In genomic region chr14:30671986-30672312, GRCm38 (mm10) we compare ENCODE assay signal across 7 mouse cellular contexts. TPM values are rescaled to one million over a fixed set of nuclear protein-coding genes. Genes with fewer than 3 reads are reported as not detected.
DNase-seq lines count a peak whose midpoint lies in the region; ATAC-seq and TF ChIP-seq lines count a peak whose summit lies in the region.

No protein-coding gene starts in this region.

- H3K4me2 ChIP-seq in intestine, postnatal 0 days (replicated peaks; ENCODE audit: low read depth), result no peak overlapping the region
- no peak overlapping the region for H3K4me2 ChIP-seq in midbrain, embryonic 12.5 days (replicated peaks)

- no peak overlapping the region for H3K4me3 ChIP-seq in intestine, postnatal 0 days (ENCODE audit: low read depth, low read length)
- H3K4me3 ChIP-seq in midbrain, embryonic 12.5 days, result no peak overlapping the region
- H3K4me3 ChIP-seq in small intestine, adult 2 months (ENCODE audit: low read depth, low read length), result no peak overlapping the region

- no peaks in the 10 kb centered on the region for H3K9me3 ChIP-seq in intestine, postnatal 0 days (ENCODE audit: control insufficient read depth)
- H3K9me3 ChIP-seq in midbrain, embryonic 12.5 days, result no peaks in the 10 kb centered on the region

- no peaks in the 10 kb centered on the region for H3K4me1 ChIP-seq in intestine, postnatal 0 days (replicated peaks; ENCODE audit: control insufficient read depth, insufficient read depth, low read length)
- H3K4me1 ChIP-seq in midbrain, embryonic 12.5 days, result no peaks in the 10 kb centered on the region
- H3K4me1 ChIP-seq in small intestine, adult 2 months (ENCODE audit: control insufficient read depth, insufficient read depth, insufficient read length, low read length), result no peaks in the 10 kb centered on the region

- WGBS in intestine, postnatal 0 days, result 7% methylated on average over 3 of the region's 3 CpGs
- WGBS in midbrain, embryonic 12.5 days, result 19% methylated on average over 3 of the region's 3 CpGs
- 7% methylated on average over 3 of the region's 3 CpGs for WGBS in small intestine, adult 2 months

- no peak overlapping the region for H3K27ac ChIP-seq in intestine, postnatal 0 days (ENCODE audit: low read depth, low read length)
- no peak overlapping the region for H3K27ac ChIP-seq in midbrain, embryonic 12.5 days (replicated peaks)
- no peak overlapping the region for H3K27ac ChIP-seq in small intestine, adult 2 months (ENCODE audit: insufficient read depth, low read depth, low read length)

- H3K36me3 ChIP-seq in intestine, postnatal 0 days (ENCODE audit: control insufficient read depth, insufficient read depth), result peaks cover 74% of the 10 kb centered on the region
- peaks cover 42% of the 10 kb centered on the region for H3K36me3 ChIP-seq in midbrain, embryonic 12.5 days
- H3K36me3 ChIP-seq in small intestine, adult 2 months (ENCODE audit: control insufficient read depth, insufficient read depth, low read length), result peaks cover 25% of the 10 kb centered on the region

- peak; percentile 71 for ATAC-seq in intestine, postnatal 0 days
- peak; percentile 71 for ATAC-seq in midbrain, embryonic 12.5 days (ENCODE audit: low FRiP score, low read depth)

- peak; percentile 91 for DNase-seq in adrenal gland, adult 2 months
- peak; percentile 80 for DNase-seq in embryo, embryonic 11.5 days (ENCODE audit: low read depth, low spot score)
- peak; percentile 70 to 85 for DNase-seq in gastrocnemius, postnatal 4 days (ENCODE audit: low spot score in 2 of 2)
- DNase-seq in left cerebral cortex, postnatal 4 days, result peak; percentile 90

- no peaks in the 10 kb centered on the region for H3K27me3 ChIP-seq in intestine, postnatal 0 days (replicated peaks; ENCODE audit: control insufficient read depth, insufficient read depth, low read length)
- H3K27me3 ChIP-seq in midbrain, embryonic 12.5 days, result no peaks in the 10 kb centered on the region
- no peaks in the 10 kb centered on the region for H3K27me3 ChIP-seq in small intestine, adult 2 months (ENCODE audit: control insufficient read depth, insufficient read depth, low read length)

- intact Hi-C loops in left cerebral cortex, postnatal 4 days (cut with DNase I), result loop anchor here (5.0 kb wide), 1 partner anchor 80 kb away; no protein-coding TSS in a partner anchor

- no peak for TF ChIP-seq POLR2A in small intestine, adult 2 months (IDR thresholded peaks at IDR 0.05; ENCODE audit: low read depth, low read length)

- peak; percentile 95 for TF ChIP-seq CTCF in intestine, postnatal 0 days (IDR thresholded peaks at IDR 0.05; ENCODE audit: low read depth)
- TF ChIP-seq CTCF in small intestine, adult 2 months (IDR thresholded peaks at IDR 0.05; ENCODE audit: extremely low read depth, insufficient read length, insufficient replicate concordance, low read depth, low read length), result peak; percentile 90; the same call in 1 of the 2 replicates

- no peak overlapping the region for H3K9ac ChIP-seq in intestine, postnatal 0 days (ENCODE audit: low read depth, low read length)
- no peak overlapping the region for H3K9ac ChIP-seq in midbrain, embryonic 12.5 days (replicated peaks)

RNA-seq across cellular contexts. Expression of gene Rft1, which starts 17.8 kb away (rescaled TPM):
- total RNA-seq in adrenal gland, adult 2 months (2021), result 10 to 100 TPM; 24.7 to 25.4 TPM
- 16.3 and 17.1 TPM in 2 replicates for polyA plus RNA-seq in adrenal gland, adult 2 months (2012; rRNA removed)
- 10 to 100 TPM; 10.6 to 11.0 TPM for total RNA-seq in gastrocnemius, postnatal 4 days (2021)
- polyA plus RNA-seq in intestine, postnatal 0 days (2015; fragmentation: Nextera tagmentation; extraction: Ambion mirVana), result 8.4 and 9.0 TPM in 2 replicates
- 10 to 100 TPM in 1 of 2 experiments, 1 to 10 TPM in 1; 8.3 to 11.9 TPM for total RNA-seq in left cerebral cortex, postnatal 4 days (2021)
- polyA plus RNA-seq in midbrain, embryonic 12.5 days (2016; fragmentation: Nextera tagmentation; extraction: Ambion mirVana), result 11.4 and 12.8 TPM in 2 replicates
- polyA plus RNA-seq in small intestine, adult 2 months (2012; rRNA removed), result 3.9 and 5.6 TPM in 2 replicates

RNA-seq across cellular contexts. Expression of gene Sfmbt1, which starts 42.7 kb away (rescaled TPM):
- total RNA-seq in adrenal gland, adult 2 months (2021), result 10 to 100 TPM; 20.9 to 27.0 TPM
- polyA plus RNA-seq in adrenal gland, adult 2 months (2012; rRNA removed), result 0.66 and 0.81 TPM in 2 replicates
- 10 to 100 TPM; 15.1 to 16.8 TPM for total RNA-seq in gastrocnemius, postnatal 4 days (2021)
- polyA plus RNA-seq in intestine, postnatal 0 days (2015; fragmentation: Nextera tagmentation; extraction: Ambion mirVana), result 11.4 and 14.6 TPM in 2 replicates
- 10 to 100 TPM; 28.3 to 32.4 TPM for total RNA-seq in left cerebral cortex, postnatal 4 days (2021)
- 21.5 and 24.0 TPM in 2 replicates for polyA plus RNA-seq in midbrain, embryonic 12.5 days (2016; fragmentation: Nextera tagmentation; extraction: Ambion mirVana)
- 0.28 and 0.62 TPM in 2 replicates for polyA plus RNA-seq in small intestine, adult 2 months (2012; rRNA removed)

RNA-seq across cellular contexts. Expression of gene Prkcd, which starts 45.9 kb away (rescaled TPM):
- 100 to 1,000 TPM in 1 of 2 experiments, 10 to 100 TPM in 1; 83.4 to 367 TPM for total RNA-seq in adrenal gland, adult 2 months (2021)
- 266 and 407 TPM in 2 replicates for polyA plus RNA-seq in adrenal gland, adult 2 months (2012; rRNA removed)
- total RNA-seq in gastrocnemius, postnatal 4 days (2021), result 10 to 100 TPM; 25.3 to 32.0 TPM
- 54.7 and 60.6 TPM in 2 replicates for polyA plus RNA-seq in intestine, postnatal 0 days (2015; fragmentation: Nextera tagmentation; extraction: Ambion mirVana)
- total RNA-seq in left cerebral cortex, postnatal 4 days (2021), result 10 to 100 TPM; 39.5 to 41.4 TPM
- 25.3 and 26.9 TPM in 2 replicates for polyA plus RNA-seq in midbrain, embryonic 12.5 days (2016; fragmentation: Nextera tagmentation; extraction: Ambion mirVana)
- polyA plus RNA-seq in small intestine, adult 2 months (2012; rRNA removed), result 149 and 287 TPM in 2 replicates
